Mouse (Mus musculus): ENCODE measurements around the gene Hic1. TPM values are rescaled to one million over a fixed set of nuclear protein-coding genes. Genes with fewer than 3 reads are reported as not detected.

The Hic1 gene
- total RNA-seq, 1 experiment, result 2.1 TPM

DNA sequence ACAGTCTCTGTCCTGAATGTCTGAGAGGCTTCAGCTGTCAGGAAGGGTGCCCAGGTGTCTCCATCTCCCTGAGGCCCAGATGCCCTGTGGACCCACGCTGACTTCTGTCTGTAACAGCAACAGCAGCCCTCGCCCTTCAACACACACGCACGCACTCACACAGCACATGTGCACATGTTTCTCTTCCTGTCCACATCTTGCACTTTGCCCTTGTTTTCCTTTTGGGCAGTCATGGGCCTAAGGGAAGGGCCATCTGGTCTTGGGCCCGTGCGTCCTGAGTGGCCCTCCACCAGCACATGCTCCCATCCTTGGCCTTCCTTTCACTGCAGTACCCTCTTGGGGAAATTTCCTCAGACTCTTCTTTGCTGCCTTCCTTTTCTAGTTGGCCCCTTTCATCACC is 5.9 kb downstream of the Hic1 start:
- no peak for DNase-seq (ENCODE audit: low read depth, low spot score)
- TF ChIP-seq ZNF384 (IDR thresholded peaks at IDR 0.05; ENCODE audit: low read depth, low read length), result no peak
- TF ChIP-seq CHD2 (IDR thresholded peaks at IDR 0.05; ENCODE audit: low read depth, low read length), result no peak
- no peak for TF ChIP-seq ZC3H11A (IDR thresholded peaks at IDR 0.05; ENCODE audit: borderline replicate concordance, low read depth, low read length)
- TF ChIP-seq MAFK (IDR thresholded peaks at IDR 0.05; ENCODE audit: insufficient read depth, low read depth, low read length), result no peak
- TF ChIP-seq HCFC1 (IDR thresholded peaks at IDR 0.05; ENCODE audit: borderline replicate concordance, insufficient read depth, low read length), result no peak
- no peak overlapping the region for H3K27ac ChIP-seq (ENCODE audit: insufficient read depth, low read depth, low read length, poor library complexity, severe bottlenecking)
- H3K36me3 ChIP-seq (ENCODE audit: control insufficient read depth, insufficient read depth, low read length, poor library complexity, severe bottlenecking), result no peaks in the 10 kb centered on the region; the same call in 1 of the 2 replicates
- H3K9me3 ChIP-seq (ENCODE audit: control insufficient read depth, insufficient read depth, low read depth, low read length), result no peaks in the 10 kb centered on the region
- no peak overlapping the region for H3K4me3 ChIP-seq (ENCODE audit: insufficient read depth in 1 of 2, low read depth in 1 of 2, low read length in 2 of 2, poor library complexity in 1 of 2, severe bottlenecking in 1 of 2)
- H3K9ac ChIP-seq (ENCODE audit: insufficient read depth, low read depth, low read length, poor library complexity, severe bottlenecking), result no peak overlapping the region
- in situ Hi-C loops (cut with MboI; ENCODE audit: low sequenced_read_pairs in 2 of 2, unreplicated experiment in 2 of 2), result no loop called here
- peaks cover 0 to 12% of the 10 kb centered on the region in 2 experiments; a peak in 1 of 4 replicates for H3K4me1 ChIP-seq (ENCODE audit: control insufficient read depth in 2 of 2, insufficient read depth in 2 of 2, low read length in 2 of 2, poor library complexity in 1 of 2)

DNA sequence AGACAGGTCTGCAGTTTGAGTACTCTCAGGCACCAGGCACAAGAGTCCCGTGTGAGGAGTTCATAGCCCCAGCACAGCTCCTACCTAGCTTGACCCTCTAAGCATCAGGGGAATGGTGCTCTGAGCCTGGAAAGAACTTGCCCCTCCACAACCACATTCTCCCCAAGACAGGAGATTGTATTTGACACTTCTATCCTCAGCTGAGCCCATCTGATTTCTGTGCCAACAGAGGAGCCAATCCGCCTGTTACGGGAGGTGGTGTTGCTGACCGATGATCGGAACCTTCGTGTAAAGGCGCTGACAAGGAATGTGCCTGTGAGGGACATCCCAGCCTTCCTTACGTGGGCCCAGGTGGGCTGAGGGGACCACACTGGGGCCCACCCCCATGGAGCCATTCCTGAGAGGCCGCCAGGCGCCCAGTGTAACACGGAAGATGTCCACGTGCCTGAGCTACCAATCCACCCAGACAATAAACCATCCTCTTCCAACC is 6.7 kb downstream of the Hic1 start:
- TF ChIP-seq ZNF384 (IDR thresholded peaks at IDR 0.05; ENCODE audit: low read depth, low read length) (no peak), ZC3H11A (IDR thresholded peaks at IDR 0.05; ENCODE audit: borderline replicate concordance, low read depth, low read length) (no peak), HCFC1 (IDR thresholded peaks at IDR 0.05; ENCODE audit: borderline replicate concordance, insufficient read depth, low read length) (no peak), MAFK (IDR thresholded peaks at IDR 0.05; ENCODE audit: insufficient read depth, low read depth, low read length) (no peak), CHD2 (IDR thresholded peaks at IDR 0.05; ENCODE audit: low read depth, low read length) (no peak)
- Histone ChIP-seq H3K4me1 (ENCODE audit: control insufficient read depth in 2 of 2, insufficient read depth in 2 of 2, low read length in 2 of 2, poor library complexity in 1 of 2) (peaks cover 0 to 12% of the 10 kb centered on the region in 2 experiments; a peak in 1 of 4 replicates), H3K9me3 (ENCODE audit: control insufficient read depth, insufficient read depth, low read depth, low read length) (no peaks in the 10 kb centered on the region), H3K27ac (ENCODE audit: insufficient read depth, low read depth, low read length, poor library complexity, severe bottlenecking) (no peak overlapping the region), H3K36me3 (ENCODE audit: control insufficient read depth, insufficient read depth, low read length, poor library complexity, severe bottlenecking) (no peaks in the 10 kb centered on the region; the same call in 1 of the 2 replicates), H3K4me3 (ENCODE audit: insufficient read depth in 1 of 2, low read depth in 1 of 2, low read length in 2 of 2, poor library complexity in 1 of 2, severe bottlenecking in 1 of 2) (peak overlapping the region in 1 of 2 experiments; percentile 27; a peak in 1 of 4 replicates), H3K9ac (ENCODE audit: insufficient read depth, low read depth, low read length, poor library complexity, severe bottlenecking) (peak overlapping the region; percentile 23; the same call in 1 of the 2 replicates)
- no peak for DNase-seq (ENCODE audit: low read depth, low spot score)
- in situ Hi-C loops (cut with MboI; ENCODE audit: low sequenced_read_pairs in 2 of 2, unreplicated experiment in 2 of 2), result no loop called here

DNA sequence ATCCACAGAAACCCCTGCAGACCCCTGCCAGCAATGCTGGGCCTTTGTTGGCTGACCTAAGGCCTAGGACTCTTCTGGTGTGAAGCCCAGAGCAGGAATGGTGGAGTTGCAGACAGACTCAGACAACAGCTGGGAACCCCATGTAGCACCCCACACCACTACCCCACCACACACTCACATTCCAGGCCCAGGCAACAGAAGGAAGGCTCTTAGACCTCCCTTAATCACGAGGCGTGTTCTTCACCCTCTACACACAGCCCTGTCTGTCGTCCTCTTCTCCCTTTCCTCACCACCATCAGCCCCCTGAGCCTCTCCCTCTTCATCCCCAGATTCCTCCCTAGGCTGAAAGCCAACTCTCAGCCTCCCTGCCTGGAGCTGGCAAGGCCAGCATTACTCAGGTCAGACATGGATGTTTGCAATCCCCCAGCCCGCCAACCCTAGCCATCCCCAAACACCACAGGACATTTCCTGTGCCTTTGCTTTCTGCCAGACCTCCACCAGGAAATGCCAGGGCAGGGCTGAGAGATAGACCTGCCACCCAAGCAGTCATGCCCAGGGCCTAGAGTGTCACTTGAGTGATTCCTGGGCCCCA is 7.8 kb downstream of the Hic1 start:
- peaks cover 0 to 7% of the 10 kb centered on the region in 2 experiments; a peak in 1 of 4 replicates for H3K4me1 ChIP-seq (ENCODE audit: control insufficient read depth in 2 of 2, insufficient read depth in 2 of 2, low read length in 2 of 2, poor library complexity in 1 of 2)
- in situ Hi-C loops (cut with MboI; ENCODE audit: low sequenced_read_pairs in 2 of 2, unreplicated experiment in 2 of 2), result no loop called here
- DNase-seq (ENCODE audit: low read depth, low spot score), result no peak
- no peaks in the 10 kb centered on the region; the same call in 1 of the 2 replicates for H3K36me3 ChIP-seq (ENCODE audit: control insufficient read depth, insufficient read depth, low read length, poor library complexity, severe bottlenecking)
- H3K4me3 ChIP-seq (ENCODE audit: insufficient read depth in 1 of 2, low read depth in 1 of 2, low read length in 2 of 2, poor library complexity in 1 of 2, severe bottlenecking in 1 of 2), result no peak overlapping the region
- no peak overlapping the region for H3K9ac ChIP-seq (ENCODE audit: insufficient read depth, low read depth, low read length, poor library complexity, severe bottlenecking)
- TF ChIP-seq ZC3H11A (IDR thresholded peaks at IDR 0.05; ENCODE audit: borderline replicate concordance, low read depth, low read length) (no peak), CHD2 (IDR thresholded peaks at IDR 0.05; ENCODE audit: low read depth, low read length) (no peak), ZNF384 (IDR thresholded peaks at IDR 0.05; ENCODE audit: low read depth, low read length) (no peak), MAFK (IDR thresholded peaks at IDR 0.05; ENCODE audit: insufficient read depth, low read depth, low read length) (no peak), HCFC1 (IDR thresholded peaks at IDR 0.05; ENCODE audit: borderline replicate concordance, insufficient read depth, low read length) (no peak)
- H3K27ac ChIP-seq (ENCODE audit: insufficient read depth, low read depth, low read length, poor library complexity, severe bottlenecking), result no peak overlapping the region
- H3K9me3 ChIP-seq (ENCODE audit: control insufficient read depth, insufficient read depth, low read depth, low read length), result no peaks in the 10 kb centered on the region

DNA sequence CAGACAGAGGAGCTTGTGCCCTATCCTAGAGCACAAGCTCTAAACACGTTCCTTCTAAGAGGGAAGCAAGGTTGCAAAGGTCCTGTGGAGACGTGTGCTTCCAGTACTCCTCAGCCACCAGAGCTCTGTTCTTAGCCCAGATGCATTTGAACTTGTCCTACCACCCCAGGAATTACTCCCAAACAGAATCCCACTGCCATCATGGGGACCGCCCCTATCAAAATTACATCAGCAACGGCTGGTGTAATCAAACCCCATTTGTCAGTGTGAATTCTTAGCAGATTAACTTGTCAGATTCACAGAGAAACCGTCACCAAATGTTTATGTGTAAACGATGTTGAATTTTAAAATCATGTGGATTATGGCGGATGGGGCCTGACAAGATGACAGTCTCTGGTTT is 8.4 kb downstream of the Hic1 start:
- in situ Hi-C loops (cut with MboI; ENCODE audit: low sequenced_read_pairs in 2 of 2, unreplicated experiment in 2 of 2), result no loop called here
- no peak overlapping the region for H3K27ac ChIP-seq (ENCODE audit: insufficient read depth, low read depth, low read length, poor library complexity, severe bottlenecking)
- no peak overlapping the region for H3K9ac ChIP-seq (ENCODE audit: insufficient read depth, low read depth, low read length, poor library complexity, severe bottlenecking)
- no peak overlapping the region for H3K4me3 ChIP-seq (ENCODE audit: insufficient read depth in 1 of 2, low read depth in 1 of 2, low read length in 2 of 2, poor library complexity in 1 of 2, severe bottlenecking in 1 of 2)
- no peak for DNase-seq (ENCODE audit: low read depth, low spot score)
- H3K36me3 ChIP-seq (ENCODE audit: control insufficient read depth, insufficient read depth, low read length, poor library complexity, severe bottlenecking), result no peaks in the 10 kb centered on the region; the same call in 1 of the 2 replicates
- H3K4me1 ChIP-seq (ENCODE audit: control insufficient read depth in 2 of 2, insufficient read depth in 2 of 2, low read length in 2 of 2, poor library complexity in 1 of 2), result peaks cover 0 to 7% of the 10 kb centered on the region in 2 experiments; a peak in 1 of 4 replicates
- no peak for TF ChIP-seq ZC3H11A (IDR thresholded peaks at IDR 0.05; ENCODE audit: borderline replicate concordance, low read depth, low read length)
- TF ChIP-seq ZNF384 (IDR thresholded peaks at IDR 0.05; ENCODE audit: low read depth, low read length), result no peak
- TF ChIP-seq HCFC1 (IDR thresholded peaks at IDR 0.05; ENCODE audit: borderline replicate concordance, insufficient read depth, low read length), result no peak
- TF ChIP-seq MAFK (IDR thresholded peaks at IDR 0.05; ENCODE audit: insufficient read depth, low read depth, low read length), result no peak
- no peak for TF ChIP-seq CHD2 (IDR thresholded peaks at IDR 0.05; ENCODE audit: low read depth, low read length)
- no peaks in the 10 kb centered on the region for H3K9me3 ChIP-seq (ENCODE audit: control insufficient read depth, insufficient read depth, low read depth, low read length)
